Mouse (Mus musculus) B cell, adult 67 days (primary cell): ENCODE measurements around the gene Sh2b1. TPM values are rescaled to one million over a fixed set of nuclear protein-coding genes. Genes with fewer than 3 reads are reported as not detected.

Experiments used
- total RNA-seq, 2 experiments: library from RNA; stranded (reverse); gene quantifications; 4 replicates each; pipeline ENCODE4 v1.2.4; 2023

Sh2b1 gene
- total RNA-seq = 10 to 100 TPM; 77.7 to 83.1 TPM

DNA sequence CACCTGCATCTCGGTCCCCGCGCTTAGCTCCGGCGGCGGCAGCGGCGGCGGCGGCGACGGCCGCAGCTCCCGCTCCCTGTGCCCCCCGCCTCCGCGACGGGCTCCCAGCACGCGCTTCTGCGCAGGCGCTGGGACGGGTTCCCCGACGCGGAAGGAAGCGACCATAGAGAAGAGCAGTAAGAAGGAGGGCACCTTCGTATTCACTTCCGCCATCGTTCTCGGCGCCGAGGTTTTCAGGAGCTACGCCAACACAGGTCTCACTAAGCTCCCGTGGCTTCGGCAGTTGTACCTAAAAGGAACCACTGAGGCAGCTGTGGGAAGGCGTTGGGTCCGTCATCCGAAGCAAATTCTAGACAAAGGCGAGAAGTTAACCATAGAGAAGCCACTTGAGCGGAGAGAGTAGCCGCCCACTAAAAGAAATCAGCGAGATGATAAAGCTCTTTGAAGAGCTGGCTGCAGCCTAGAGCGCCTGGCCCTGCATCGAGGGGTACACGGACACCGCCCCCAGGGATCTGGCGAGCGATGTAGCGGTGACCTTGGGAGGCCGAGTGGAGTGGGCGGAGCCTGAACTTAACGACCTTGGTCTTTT, at the start of gene Sh2b1:
Gene Sh2b1, minus strand, starts transcription at position 432 of the 589 bp plus-strand sequence.

DNA sequence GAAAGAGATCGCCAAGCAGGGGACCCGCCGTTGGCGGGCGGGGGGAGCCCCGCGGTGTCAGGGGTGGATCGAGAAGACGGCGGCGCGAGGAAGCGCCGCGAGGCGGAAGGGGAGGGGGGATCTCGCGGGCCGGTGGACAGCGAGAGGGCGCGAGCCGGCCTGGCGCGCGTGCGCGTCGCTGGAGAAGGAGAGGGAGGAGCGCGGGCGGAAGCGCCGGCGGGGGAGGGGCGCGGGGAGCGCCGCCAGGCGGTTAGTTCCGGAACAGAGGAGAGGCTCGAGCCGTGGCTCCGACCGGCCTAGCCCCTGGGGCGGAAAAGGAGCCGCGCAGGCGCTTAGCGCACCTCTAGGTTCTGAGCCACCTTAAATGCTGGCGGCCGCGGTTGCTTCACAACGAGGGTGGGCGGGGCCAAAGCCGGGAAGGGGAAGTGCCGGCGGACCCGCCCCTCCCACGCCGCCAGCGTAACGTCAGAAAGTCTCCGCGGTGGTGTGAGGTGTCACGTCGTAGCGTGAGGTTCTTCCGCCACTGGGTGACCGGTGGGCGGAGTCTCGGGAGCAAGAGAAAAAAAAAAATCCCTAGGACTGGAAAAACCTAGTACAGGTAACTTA, 28.2 kb upstream of the Sh2b1 start, which contains the start of gene Atxn2l:
Gene Atxn2l, minus strand, starts transcription at position 165 of the 606 bp plus-strand sequence.

DNA sequence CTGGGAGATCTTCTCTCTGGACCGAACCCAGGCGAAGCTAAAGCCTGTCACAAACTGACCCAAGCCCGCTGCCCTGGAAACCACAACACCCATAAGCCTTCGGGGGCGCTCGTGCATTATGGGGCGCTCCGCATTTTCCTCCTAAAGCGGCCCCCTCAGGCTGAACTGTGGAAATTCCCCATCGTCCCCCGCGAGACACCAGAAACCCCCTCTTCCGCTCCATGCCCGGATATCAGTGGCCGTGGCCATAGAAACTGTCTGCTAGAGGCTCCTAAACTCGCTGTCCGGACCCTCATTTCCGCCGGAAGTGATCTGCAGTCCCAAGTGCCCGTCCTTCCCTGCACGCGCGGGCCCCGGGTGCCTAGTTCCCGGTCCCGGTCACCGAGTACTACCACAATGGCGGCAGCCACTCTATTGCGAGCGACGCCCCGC, 11.8 kb upstream of the Sh2b1 start, which contains the start of gene Tufm:
Gene Tufm, plus strand, starts transcription at position 310 of the 432 bp plus-strand sequence.

DNA sequence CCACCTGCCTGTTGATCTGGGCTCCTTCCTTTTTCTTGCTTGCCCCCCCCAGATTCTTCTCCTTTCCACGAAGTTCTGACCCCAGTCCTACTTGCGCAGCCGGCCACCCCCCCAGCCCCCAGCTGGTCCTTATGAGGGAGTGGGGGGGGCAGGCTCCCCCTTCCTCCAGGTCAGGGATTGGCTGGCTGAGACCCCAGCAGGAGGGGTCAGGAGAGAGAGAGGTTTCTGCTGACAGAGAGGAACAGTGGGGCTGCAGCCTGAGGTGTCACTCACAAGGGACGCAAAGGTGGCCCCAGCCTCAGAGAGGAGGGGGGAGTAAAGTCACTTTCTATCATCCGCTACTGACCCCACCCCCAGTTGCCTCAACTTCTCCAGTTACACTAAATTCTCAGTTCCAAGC, 12.2 kb downstream of the Sh2b1 start, which contains the start of gene Atp2a1:
Gene Atp2a1, minus strand, starts transcription at position 105 of the 400 bp plus-strand sequence.

DNA sequence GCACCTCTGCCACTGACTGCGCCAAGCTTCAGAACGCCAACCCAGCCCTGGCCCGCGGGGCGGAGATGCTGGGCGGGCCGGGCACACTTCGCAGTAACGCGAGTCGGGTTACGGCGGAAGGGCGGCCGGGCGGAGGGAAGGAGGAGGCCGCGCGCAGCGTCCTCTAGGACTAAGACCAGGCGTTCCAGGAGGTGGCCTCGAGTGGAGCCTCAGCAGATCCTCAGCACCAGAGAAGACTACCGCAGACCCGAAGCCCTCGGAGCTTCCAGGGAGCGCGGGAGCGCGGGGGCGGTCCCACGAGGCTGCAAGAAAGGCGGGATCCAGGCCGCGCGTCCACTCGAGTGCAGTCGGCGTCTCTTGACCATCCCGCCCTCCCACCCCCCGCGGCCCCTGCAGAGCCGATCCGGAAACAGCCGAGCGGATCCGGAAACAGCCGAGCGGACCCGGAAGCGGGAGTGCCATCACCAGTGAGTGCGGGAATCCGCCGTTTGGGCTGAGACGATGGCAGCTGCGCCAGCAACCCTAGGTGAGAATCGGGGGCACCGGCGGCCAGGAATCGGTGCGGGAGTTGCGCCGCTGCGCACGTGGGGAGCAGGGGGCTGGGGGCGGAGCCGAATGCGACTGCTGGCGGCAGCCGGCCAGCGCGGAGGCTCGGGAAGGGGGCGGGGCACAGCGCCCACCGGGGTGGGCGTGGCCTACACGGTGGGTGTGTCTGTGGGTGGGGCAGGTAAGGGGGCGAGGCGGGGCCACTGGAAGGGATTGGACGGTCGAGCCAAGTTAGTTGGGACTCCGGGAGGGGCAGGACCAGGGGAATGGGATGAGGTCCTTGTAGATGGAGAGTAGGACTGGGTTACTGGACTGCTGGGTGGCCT, 46.4 kb downstream of the Sh2b1 start, which contains the start of gene Rabep2:
Gene Rabep2, plus strand, starts transcription at position 129 of the 872 bp plus-strand sequence.

Other genes starting within 250 kb of the Sh2b1 start
- gene Sbk1, start 202.8 kb downstream of the Sh2b1 start, total RNA-seq = 100 to 1,000 TPM; 176 to 192 TPM
- gene Lat, start 105.9 kb downstream of the Sh2b1 start, total RNA-seq = 1 to 10 TPM; 3.2 to 7.6 TPM
- 10 to 100 TPM; 61.0 to 76.6 TPM for gene Spns1, start 98.0 kb downstream of the Sh2b1 start, total RNA-seq
- 10 to 100 TPM; 29.8 to 34.3 TPM for gene Nfatc2ip, start 78.7 kb downstream of the Sh2b1 start, total RNA-seq
- gene Cd19, start 60.5 kb downstream of the Sh2b1 start, total RNA-seq = 1,000 to 10,000 TPM; 1,278 to 1,310 TPM
- 100 to 1,000 TPM; 137 to 166 TPM for gene Rabep2, start 46.7 kb downstream of the Sh2b1 start, total RNA-seq
- gene Atp2a1, start 12.3 kb downstream of the Sh2b1 start, total RNA-seq = under 1 TPM; 0.26 to 0.42 TPM
- 10 to 100 TPM; 55.4 to 55.7 TPM for gene Tufm, start 11.9 kb upstream of the Sh2b1 start, total RNA-seq
- 100 to 1,000 TPM; 228 to 236 TPM for gene Atxn2l, start 28.0 kb upstream of the Sh2b1 start, total RNA-seq
- gene Eif3c, start 91.0 kb upstream of the Sh2b1 start, total RNA-seq = 100 to 1,000 TPM; 152 to 156 TPM
- gene Apobr, start 109.5 kb upstream of the Sh2b1 start, total RNA-seq = 1 to 10 TPM; 2.4 to 4.1 TPM
- 10 to 100 TPM; 77.3 to 79.4 TPM for gene Cln3, start 110.4 kb upstream of the Sh2b1 start, total RNA-seq
- gene Il27, start 119.5 kb upstream of the Sh2b1 start, total RNA-seq = not detected
- gene Nupr1, start 155.4 kb upstream of the Sh2b1 start, total RNA-seq = not detected
- gene Sgf29, start 173.9 kb upstream of the Sh2b1 start, total RNA-seq = 10 to 100 TPM; 71.9 to 77.9 TPM
- not detected for gene Sult1a1, start 201.0 kb upstream of the Sh2b1 start, total RNA-seq
- 10 to 100 TPM; 96.7 to 97.7 TPM for gene Bola2, start 220.0 kb upstream of the Sh2b1 start, total RNA-seq
- 1 to 10 TPM; 6.6 to 10.0 TPM for gene Slx1b, start 220.4 kb upstream of the Sh2b1 start, total RNA-seq
- gene Coro1a, start 232.4 kb upstream of the Sh2b1 start, total RNA-seq = 1,000 to 10,000 TPM; 1,399 to 1,442 TPM